Mouse (Mus musculus): Measurements from ENCODE around the gene Ranbp9. TPM values are rescaled to one million over a fixed set of nuclear protein-coding genes. Genes with fewer than 3 reads are reported as not detected.

The Ranbp9 gene
- polyA plus RNA-seq, 1 experiment, result 82.6 TPM

DNA sequence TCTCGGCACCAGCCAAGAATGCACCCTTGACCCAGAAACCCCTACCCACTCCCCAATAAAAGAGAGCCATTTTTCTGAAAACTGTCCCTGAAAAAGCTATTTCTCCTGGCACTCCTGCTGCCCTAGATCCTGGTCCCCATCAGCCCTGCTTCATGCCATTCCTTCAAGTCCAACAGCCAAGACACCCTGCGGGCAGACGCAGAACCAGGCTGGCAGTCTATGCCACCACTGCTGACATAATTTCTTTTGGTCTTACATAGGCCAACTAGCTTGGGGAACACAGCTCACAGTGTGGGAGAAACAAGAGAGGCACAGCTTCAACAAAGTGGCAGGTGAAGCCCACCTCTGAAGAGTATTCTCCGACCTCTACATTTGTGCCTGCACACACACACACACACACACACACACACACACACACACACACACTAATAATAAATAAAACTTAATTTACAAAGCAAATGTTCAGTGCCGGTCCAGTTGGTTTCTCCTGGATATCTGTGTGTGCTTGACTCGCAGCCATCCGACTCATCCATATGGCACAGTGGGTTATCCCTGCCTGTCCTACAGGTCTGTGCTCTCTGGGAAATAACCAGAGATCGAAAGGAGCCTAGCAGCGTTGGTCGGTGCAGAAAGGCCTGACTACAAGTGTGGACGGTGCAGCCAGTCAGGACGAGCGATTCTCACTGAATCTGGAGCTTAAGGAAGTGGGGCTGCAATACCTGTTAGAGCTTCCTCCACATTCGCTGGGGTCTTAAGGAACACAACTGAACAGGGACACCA, 124.5 kb downstream of the Ranbp9 start:
- H3K27ac ChIP-seq (ENCODE audit: insufficient read depth, low read depth, low read length), result no peak overlapping the region
- TF ChIP-seq POLR2A (IDR thresholded peaks at IDR 0.05; ENCODE audit: borderline replicate concordance, low read depth, low read length) (no peak), CTCF (IDR thresholded peaks at IDR 0.05; ENCODE audit: low read depth, low read length) (no peak)
- H3K4me1 ChIP-seq (ENCODE audit: control insufficient read depth, insufficient read depth, low read length), result no peaks in the 10 kb centered on the region
- no peak overlapping the region for H3K4me3 ChIP-seq (ENCODE audit: insufficient read depth, low read length)

DNA sequence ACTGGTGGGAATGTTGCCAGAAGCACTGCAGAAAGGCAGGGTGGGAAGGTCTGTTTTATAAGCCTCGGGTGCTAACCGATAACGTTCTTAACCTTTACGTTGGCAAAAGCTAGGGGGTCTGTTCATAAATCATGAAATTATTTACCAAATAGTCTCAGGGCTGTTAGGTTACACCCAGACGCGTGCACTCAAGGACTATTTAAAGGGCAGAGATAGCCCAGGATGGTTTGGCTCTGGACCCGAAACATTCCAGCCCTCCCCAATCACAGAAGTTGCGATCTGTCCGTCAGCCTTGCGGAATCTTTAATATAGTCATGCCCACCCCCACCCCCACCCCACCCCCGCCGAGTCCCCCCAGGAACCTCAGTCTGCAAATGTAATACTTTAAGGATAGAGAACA, 126.7 kb downstream of the Ranbp9 start:
- Histone ChIP-seq H3K27ac (ENCODE audit: insufficient read depth, low read depth, low read length) (no peak overlapping the region), H3K4me3 (ENCODE audit: insufficient read depth, low read length) (no peak overlapping the region), H3K4me1 (ENCODE audit: control insufficient read depth, insufficient read depth, low read length) (no peaks in the 10 kb centered on the region)
- TF ChIP-seq POLR2A (IDR thresholded peaks at IDR 0.05; ENCODE audit: borderline replicate concordance, low read depth, low read length), result no peak
- no peak for TF ChIP-seq CTCF (IDR thresholded peaks at IDR 0.05; ENCODE audit: low read depth, low read length)

DNA sequence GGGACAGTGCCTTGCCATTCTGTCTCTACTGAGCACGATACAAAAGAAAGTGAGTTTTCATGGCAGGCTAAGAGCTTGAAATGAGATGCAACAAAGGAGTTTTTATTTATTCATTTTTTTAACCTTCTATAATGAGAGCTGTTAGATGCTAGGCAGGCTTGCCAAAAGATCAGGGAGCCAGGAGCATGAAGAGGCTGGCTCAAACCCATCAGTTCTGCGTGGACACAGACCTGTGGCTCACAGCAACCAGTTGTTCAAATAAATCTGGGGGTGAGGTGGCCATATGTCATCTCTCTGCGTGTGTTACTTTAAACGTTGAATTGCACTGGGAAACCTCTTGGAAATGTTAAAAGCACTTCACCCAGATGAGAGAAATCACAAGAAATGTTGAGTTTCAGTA, 127.7 kb downstream of the Ranbp9 start:
- Histone ChIP-seq H3K4me1 (ENCODE audit: control insufficient read depth, insufficient read depth, low read length) (no peaks in the 10 kb centered on the region), H3K4me3 (ENCODE audit: insufficient read depth, low read length) (no peak overlapping the region), H3K27ac (ENCODE audit: insufficient read depth, low read depth, low read length) (no peak overlapping the region)
- TF ChIP-seq CTCF (IDR thresholded peaks at IDR 0.05; ENCODE audit: low read depth, low read length) (no peak), POLR2A (IDR thresholded peaks at IDR 0.05; ENCODE audit: borderline replicate concordance, low read depth, low read length) (no peak)

Other genes starting within 250 kb of the Ranbp9 start
- gene Gfod1, start 177.1 kb downstream of the Ranbp9 start, polyA plus RNA-seq (2012; ENCODE audit: insufficient read depth, insufficient read length, missing spikeins), result 0.31 and 0.35 TPM in 2 replicates
- gene Sirt5, start 115.8 kb downstream of the Ranbp9 start, polyA plus RNA-seq (2012; ENCODE audit: insufficient read depth, insufficient read length, missing spikeins), result 6.7 and 8.3 TPM in 2 replicates
- gene Nol7, start 82.9 kb downstream of the Ranbp9 start, polyA plus RNA-seq (2012; ENCODE audit: insufficient read depth, insufficient read length, missing spikeins), result 81.1 and 96.7 TPM in 2 replicates
- gene Mcur1, start 78.9 kb upstream of the Ranbp9 start, polyA plus RNA-seq (2012; ENCODE audit: insufficient read depth, insufficient read length, missing spikeins), result 40.0 and 40.2 TPM in 2 replicates
- gene Rnf182, start 134.4 kb upstream of the Ranbp9 start, polyA plus RNA-seq (2012; ENCODE audit: insufficient read depth, insufficient read length, missing spikeins), result not detected in 2 replicates